Comparison of ENCODE assay signal across 11 mouse cellular contexts in the genomic region with DNA sequence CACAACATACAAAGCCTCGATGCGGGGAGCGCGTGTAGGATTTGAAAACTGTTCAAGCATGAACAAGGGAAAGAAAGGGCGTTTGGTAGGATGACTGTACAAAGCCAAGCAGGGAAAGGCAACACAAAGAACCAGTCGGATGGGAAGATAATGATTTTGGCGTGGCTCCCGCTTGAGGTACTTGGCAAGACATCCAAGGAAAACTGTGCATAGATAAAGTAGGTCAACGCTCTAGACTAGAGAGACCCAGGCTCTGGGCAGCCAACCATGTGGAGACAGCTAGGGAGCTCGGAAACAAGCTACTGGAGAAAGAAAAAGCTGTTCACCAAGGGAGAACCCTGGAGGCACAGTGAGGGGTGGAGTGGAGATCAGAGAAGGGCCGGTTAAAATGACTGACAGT. TPM values are rescaled to one million over a fixed set of nuclear protein-coding genes. Genes with fewer than 3 reads are reported as not detected.
DNase-seq lines count a peak whose midpoint lies in the region; ATAC-seq lines count a peak whose summit lies in the region.
"Had no signal": no experiment of that assay in that cellular context is flagged by ENCODE, and none has a peak within 500 bp of the region (broad histone marks: within the 10 kb centered on the region; RNA-seq: fewer than 3 reads in every experiment).

No protein-coding gene starts in this region.

- H3K9ac ChIP-seq in neural tube, embryonic 15.5 days (replicated peaks): no peak overlapping the region
- H3K9ac ChIP-seq: liver, embryonic 15.5 days; midbrain, embryonic 12.5 days had no signal

- H3K4me2 ChIP-seq in neural tube, embryonic 15.5 days: no peak overlapping the region
- H3K4me2 ChIP-seq: liver, embryonic 15.5 days; midbrain, embryonic 12.5 days had no signal

- H3K4me1 ChIP-seq in neural tube, embryonic 15.5 days: no peaks in the 10 kb centered on the region
- H3K4me1 ChIP-seq: liver, embryonic 15.5 days; midbrain, embryonic 12.5 days had no signal

- no peaks in the 10 kb centered on the region for H3K27me3 ChIP-seq in neural tube, embryonic 15.5 days (replicated peaks)
- H3K27me3 ChIP-seq: liver, embryonic 15.5 days; midbrain, embryonic 12.5 days had no signal

- ATAC-seq in neural tube, embryonic 15.5 days (ENCODE audit: low FRiP score): no peak
- ATAC-seq: intestine, postnatal 0 days had no signal

- WGBS in neural tube, embryonic 15.5 days: 61% methylated on average over 11 of the region's 11 CpGs

- DNase-seq in kidney, postnatal 36 days: peak; percentile 13 to 29
- DNase-seq in kidney, adult 8-10 months: no peak
- peak; percentile 78 for DNase-seq in adrenal gland, postnatal 14 days
- DNase-seq in cerebellum, adult 9-10 months: peak; percentile 65
- peak; percentile 93 for DNase-seq in retina, postnatal 1 day
- no peak for DNase-seq in yolk sac, embryonic 10.5 days (ENCODE audit: low spot score)

- H3K27ac ChIP-seq in neural tube, embryonic 15.5 days (replicated peaks): no peak overlapping the region
- H3K27ac ChIP-seq: liver, embryonic 15.5 days; midbrain, embryonic 12.5 days had no signal

- no peaks in the 10 kb centered on the region for H3K9me3 ChIP-seq in neural tube, embryonic 15.5 days (replicated peaks)
- H3K9me3 ChIP-seq: liver, embryonic 15.5 days; midbrain, embryonic 12.5 days had no signal

- no peak overlapping the region for H3K4me3 ChIP-seq in neural tube, embryonic 15.5 days (replicated peaks)
- H3K4me3 ChIP-seq: liver, embryonic 15.5 days; midbrain, embryonic 12.5 days had no signal

- H3K36me3 ChIP-seq in neural tube, embryonic 15.5 days: no peaks in the 10 kb centered on the region
- H3K36me3 ChIP-seq: liver, embryonic 15.5 days; midbrain, embryonic 12.5 days had no signal

RNA-seq across cellular contexts. Expression of gene Rnf149, which starts 21.5 kb away (rescaled TPM):
- 38.4 and 40.1 TPM in 2 replicates for total RNA-seq in adrenal gland, postnatal 14 days (2021)
- 26.1 and 26.5 TPM in 2 replicates for polyA plus RNA-seq in neural tube, embryonic 15.5 days (2015; fragmentation: Nextera tagmentation; extraction: Ambion mirVana)

RNA-seq across cellular contexts. Expression of gene Creg2, which starts 52.5 kb away (rescaled TPM):
- total RNA-seq in adrenal gland, postnatal 14 days (2021): 0.04 and 0.86 TPM in 2 replicates
- polyA plus RNA-seq in neural tube, embryonic 15.5 days (2015; fragmentation: Nextera tagmentation; extraction: Ambion mirVana): 11.0 and 12.6 TPM in 2 replicates
- total RNA-seq: heart, postnatal 10 days had no signal
- polyA plus RNA-seq: liver, embryonic 15.5 days had no signal

Comparison
In these comparisons a context has a peak if more than half of its experiments do, and no peak if none do; other contexts are left out.
1. DNase-seq: peak in kidney, postnatal 36 days (2 of 2), adrenal gland, postnatal 14 days (single experiment), cerebellum, adult 9-10 months (single experiment) and retina, postnatal 1 day (single experiment); none in kidney, adult 8-10 months (0 of 2) and yolk sac, embryonic 10.5 days (single experiment).